Mouse (Mus musculus): ENCODE data around the gene Egflam. TPM values are rescaled to one million over a fixed set of nuclear protein-coding genes. Genes with fewer than 3 reads are reported as not detected.

Egflam gene
- polyA plus RNA-seq, 1 experiment from 2014 or later = 5.8 TPM

DNA sequence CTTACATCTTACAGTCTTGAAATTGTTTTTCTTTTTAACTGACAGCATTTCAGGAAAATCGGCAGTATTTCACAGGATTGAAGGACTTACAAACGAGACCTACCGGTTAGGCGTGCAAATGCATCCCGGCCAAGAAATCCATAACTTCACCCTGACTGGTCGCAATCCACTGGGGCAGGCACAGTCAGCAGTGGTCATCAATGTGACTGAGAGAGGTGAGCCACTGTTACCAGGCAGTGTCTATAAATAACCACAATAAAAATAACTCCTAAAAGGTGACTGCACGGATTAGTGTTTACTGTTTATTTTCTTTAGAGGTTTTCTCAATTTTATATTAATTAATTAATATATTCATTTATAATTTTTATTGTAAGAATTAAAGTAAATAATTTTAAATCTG lies 224.8 kb downstream of the Egflam start:
- no peaks in the 10 kb centered on the region for H3K9me3 ChIP-seq (ENCODE audit: control insufficient read depth, low read length)
- WGBS = 90% methylated on average over 7 of the region's 7 CpGs
- no peaks in the 10 kb centered on the region for H3K4me1 ChIP-seq (replicated peaks; ENCODE audit: control insufficient read depth, insufficient read depth, low read length)
- no peak for ATAC-seq
- H3K27me3 ChIP-seq (replicated peaks; ENCODE audit: control insufficient read depth, insufficient read depth, low read length) = no peaks in the 10 kb centered on the region
- no peak overlapping the region for H3K4me3 ChIP-seq (replicated peaks; ENCODE audit: low read length)
- no peak overlapping the region for H3K4me2 ChIP-seq (ENCODE audit: low read length)
- no peak overlapping the region for H3K27ac ChIP-seq (ENCODE audit: low read length)
- H3K9ac ChIP-seq (replicated peaks; ENCODE audit: low read depth, low read length) = no peak overlapping the region
- H3K36me3 ChIP-seq (ENCODE audit: control insufficient read depth, insufficient read depth) = no peaks in the 10 kb centered on the region

DNA sequence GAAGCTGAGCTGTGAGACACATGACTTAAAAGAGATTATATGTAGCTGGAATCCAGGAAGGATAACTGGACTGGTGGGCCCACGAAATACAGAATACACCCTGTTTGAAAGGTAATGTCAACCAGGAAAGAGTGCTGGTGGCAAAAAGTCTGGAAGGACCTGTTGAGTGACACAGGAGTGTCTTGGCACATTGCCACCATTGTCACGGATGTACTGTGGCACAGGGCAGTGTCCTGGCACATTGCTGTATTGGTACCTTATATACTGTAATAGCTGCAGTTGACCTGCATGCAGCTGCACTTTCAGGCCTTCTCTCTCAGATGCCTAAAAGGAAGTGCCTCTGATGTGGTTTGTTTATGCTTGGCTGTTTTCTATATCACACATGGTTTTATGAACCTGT lies 225.3 kb downstream of the Egflam start:
- Histone ChIP-seq H3K4me1 (replicated peaks; ENCODE audit: control insufficient read depth, insufficient read depth, low read length) (no peaks in the 10 kb centered on the region), H3K36me3 (ENCODE audit: control insufficient read depth, insufficient read depth) (no peaks in the 10 kb centered on the region), H3K27me3 (replicated peaks; ENCODE audit: control insufficient read depth, insufficient read depth, low read length) (no peaks in the 10 kb centered on the region), H3K27ac (ENCODE audit: low read length) (no peak overlapping the region), H3K4me3 (replicated peaks; ENCODE audit: low read length) (no peak overlapping the region), H3K4me2 (ENCODE audit: low read length) (no peak overlapping the region), H3K9ac (replicated peaks; ENCODE audit: low read depth, low read length) (no peak overlapping the region), H3K9me3 (ENCODE audit: control insufficient read depth, low read length) (no peaks in the 10 kb centered on the region)
- ATAC-seq = no peak
- 59% methylated on average over 2 of the region's 2 CpGs for WGBS

DNA sequence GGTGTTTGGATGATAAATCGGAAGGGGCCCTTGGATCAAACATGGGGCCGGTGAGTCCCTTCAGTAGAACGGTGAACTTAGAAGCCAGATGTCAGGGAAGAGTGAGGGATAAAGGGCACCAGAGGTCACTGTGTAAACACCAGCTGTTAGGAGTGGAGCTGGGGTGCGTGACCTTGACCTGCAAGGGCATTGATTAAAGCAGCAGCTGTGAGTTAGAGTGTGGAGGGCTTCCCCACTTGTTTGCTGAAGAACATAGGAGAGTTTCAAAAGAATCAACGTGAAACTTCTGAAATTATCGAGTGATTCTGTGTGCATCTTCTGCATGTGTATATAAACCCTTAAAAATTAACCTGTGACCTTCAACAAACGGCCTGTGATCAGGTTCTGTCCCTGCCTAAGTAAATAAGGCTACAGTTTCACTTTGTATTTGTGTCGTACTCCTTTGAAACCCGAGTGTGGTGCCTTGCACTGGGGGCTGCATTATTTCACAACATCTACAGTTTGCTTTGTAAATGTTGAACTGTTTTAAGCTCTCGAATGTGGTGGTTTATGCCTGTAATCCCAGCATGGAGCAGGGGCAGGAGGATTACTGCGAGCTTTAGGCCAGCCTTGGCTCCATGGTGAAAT lies 230.2 kb downstream of the Egflam start:
- no peak overlapping the region for H3K4me2 ChIP-seq (ENCODE audit: low read length)
- H3K27me3 ChIP-seq (replicated peaks; ENCODE audit: control insufficient read depth, insufficient read depth, low read length) = no peaks in the 10 kb centered on the region
- H3K4me3 ChIP-seq (replicated peaks; ENCODE audit: low read length) = no peak overlapping the region
- no peak for ATAC-seq
- H3K9ac ChIP-seq (replicated peaks; ENCODE audit: low read depth, low read length) = no peak overlapping the region
- H3K9me3 ChIP-seq (ENCODE audit: control insufficient read depth, low read length) = no peaks in the 10 kb centered on the region
- H3K4me1 ChIP-seq (replicated peaks; ENCODE audit: control insufficient read depth, insufficient read depth, low read length) = no peaks in the 10 kb centered on the region
- H3K27ac ChIP-seq (ENCODE audit: low read length) = no peak overlapping the region
- WGBS = 82% methylated on average over 11 of the region's 11 CpGs
- no peaks in the 10 kb centered on the region for H3K36me3 ChIP-seq (ENCODE audit: control insufficient read depth, insufficient read depth)

DNA sequence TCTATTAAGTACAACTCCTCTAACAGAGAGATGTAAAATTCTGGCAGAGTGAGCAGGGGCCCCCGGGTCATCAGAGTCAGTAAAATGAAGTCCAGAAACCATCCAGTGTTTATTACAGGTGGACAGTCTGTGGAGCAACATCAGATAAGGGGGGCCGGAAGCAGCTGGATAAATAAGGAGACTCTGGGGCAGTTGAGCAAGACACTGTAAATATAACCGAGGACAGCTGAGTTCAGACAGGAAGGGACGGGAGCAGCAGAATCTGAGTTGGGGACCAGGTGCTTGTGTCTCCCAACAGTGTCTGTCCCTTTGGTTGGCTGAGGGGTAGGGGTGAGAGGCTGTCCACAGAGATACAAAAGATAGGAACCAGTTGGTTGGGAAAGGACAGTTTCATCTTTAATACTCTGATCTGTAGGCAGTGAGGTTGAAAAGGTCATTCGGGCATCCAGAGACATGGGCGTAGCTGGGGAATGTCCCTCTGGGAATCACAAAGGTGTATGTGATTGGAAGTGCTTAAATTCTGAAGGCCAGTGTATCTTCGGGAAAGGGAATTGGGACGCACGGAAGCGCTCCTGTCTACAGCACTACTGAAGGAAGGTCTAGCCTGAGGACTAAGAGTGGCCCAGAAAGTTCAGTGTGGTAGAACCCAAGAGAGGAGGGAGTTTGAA lies 230.8 kb downstream of the Egflam start:
- no peak overlapping the region for H3K4me2 ChIP-seq (ENCODE audit: low read length)
- no peak overlapping the region for H3K9ac ChIP-seq (replicated peaks; ENCODE audit: low read depth, low read length)
- H3K27me3 ChIP-seq (replicated peaks; ENCODE audit: control insufficient read depth, insufficient read depth, low read length) = no peaks in the 10 kb centered on the region
- no peaks in the 10 kb centered on the region for H3K36me3 ChIP-seq (ENCODE audit: control insufficient read depth, insufficient read depth)
- H3K9me3 ChIP-seq (ENCODE audit: control insufficient read depth, low read length) = no peaks in the 10 kb centered on the region
- 95% methylated on average over 10 of the region's 10 CpGs for WGBS
- no peak overlapping the region for H3K27ac ChIP-seq (ENCODE audit: low read length)
- H3K4me1 ChIP-seq (replicated peaks; ENCODE audit: control insufficient read depth, insufficient read depth, low read length) = no peaks in the 10 kb centered on the region
- no peak overlapping the region for H3K4me3 ChIP-seq (replicated peaks; ENCODE audit: low read length)
- ATAC-seq = no peak

DNA sequence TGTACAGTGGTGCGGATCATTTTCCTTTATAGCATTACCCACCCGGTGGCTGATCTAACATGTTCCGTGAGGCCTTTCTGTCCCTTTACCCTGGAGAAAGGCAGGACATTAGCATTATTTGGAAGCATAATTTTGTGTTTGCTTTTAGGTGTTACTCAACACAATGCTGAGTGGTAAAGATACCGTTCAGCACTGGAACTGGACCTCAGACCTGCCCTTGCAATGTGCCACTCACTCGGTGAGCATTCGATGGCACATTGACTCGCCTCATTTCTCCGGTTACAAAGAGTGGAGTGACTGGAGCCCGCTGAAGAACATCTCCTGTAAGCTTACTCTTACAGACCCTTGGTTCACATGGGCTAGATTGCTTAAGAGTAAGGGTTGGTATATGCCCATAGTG lies 231.5 kb downstream of the Egflam start:
- no peak overlapping the region for H3K4me3 ChIP-seq (replicated peaks; ENCODE audit: low read length)
- no peaks in the 10 kb centered on the region for H3K27me3 ChIP-seq (replicated peaks; ENCODE audit: control insufficient read depth, insufficient read depth, low read length)
- ATAC-seq = no peak
- no peaks in the 10 kb centered on the region for H3K4me1 ChIP-seq (replicated peaks; ENCODE audit: control insufficient read depth, insufficient read depth, low read length)
- no peaks in the 10 kb centered on the region for H3K36me3 ChIP-seq (ENCODE audit: control insufficient read depth, insufficient read depth)
- H3K9ac ChIP-seq (replicated peaks; ENCODE audit: low read depth, low read length) = no peak overlapping the region
- H3K4me2 ChIP-seq (ENCODE audit: low read length) = no peak overlapping the region
- H3K27ac ChIP-seq (ENCODE audit: low read length) = no peak overlapping the region
- H3K9me3 ChIP-seq (ENCODE audit: control insufficient read depth, low read length) = no peaks in the 10 kb centered on the region
- WGBS = 96% methylated on average over 9 of the region's 9 CpGs

DNA sequence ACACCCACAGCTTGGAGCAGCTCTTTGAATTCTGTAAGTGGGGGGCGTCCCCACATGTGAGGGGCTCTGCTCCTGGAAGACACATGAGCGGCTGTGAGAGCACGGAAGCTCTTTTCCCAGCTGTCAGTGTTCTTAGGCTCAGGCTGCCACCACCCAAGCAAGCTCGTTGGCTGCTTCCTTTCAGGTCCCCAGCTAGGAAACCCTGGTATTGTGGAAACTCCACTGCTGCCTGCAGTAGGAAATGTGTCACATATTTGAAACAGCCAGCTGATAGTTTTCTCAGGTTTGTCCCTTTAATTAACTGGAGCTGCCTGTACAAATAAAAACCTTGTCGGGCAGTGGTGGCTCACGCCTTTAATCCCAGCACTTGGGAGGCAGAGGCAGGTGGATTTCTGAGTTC lies 234.3 kb downstream of the Egflam start:
- Histone ChIP-seq H3K36me3 (ENCODE audit: control insufficient read depth, insufficient read depth) (no peaks in the 10 kb centered on the region), H3K4me2 (ENCODE audit: low read length) (no peak overlapping the region), H3K9me3 (ENCODE audit: control insufficient read depth, low read length) (no peaks in the 10 kb centered on the region), H3K9ac (replicated peaks; ENCODE audit: low read depth, low read length) (no peak overlapping the region), H3K27ac (ENCODE audit: low read length) (no peak overlapping the region), H3K4me1 (replicated peaks; ENCODE audit: control insufficient read depth, insufficient read depth, low read length) (no peaks in the 10 kb centered on the region), H3K4me3 (replicated peaks; ENCODE audit: low read length) (no peak overlapping the region), H3K27me3 (replicated peaks; ENCODE audit: control insufficient read depth, insufficient read depth, low read length) (no peaks in the 10 kb centered on the region)
- 52% methylated on average over 6 of the region's 6 CpGs for WGBS
- peak; percentile 18; the same call in 1 of the 2 replicates for ATAC-seq

DNA sequence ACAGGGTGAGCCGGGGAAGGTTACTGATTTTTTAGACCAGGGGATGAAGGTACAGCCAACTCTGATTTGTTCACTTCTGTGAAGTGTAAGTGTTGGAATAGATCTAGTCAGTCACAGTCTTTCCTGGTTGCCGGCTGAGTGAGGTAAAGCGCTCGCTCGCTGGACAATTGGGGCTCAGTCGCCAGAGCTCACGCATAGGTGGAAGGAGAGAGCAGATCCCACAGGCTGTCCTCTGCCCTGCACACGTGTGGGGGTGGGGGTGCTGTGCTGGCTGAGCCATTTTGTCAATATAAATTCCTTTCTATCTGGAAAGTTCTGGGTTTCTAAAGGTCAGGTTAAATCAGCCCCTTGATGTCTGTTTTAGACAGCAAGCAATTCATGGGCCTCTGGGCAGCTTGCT lies 237.9 kb downstream of the Egflam start:
- Histone ChIP-seq H3K36me3 (ENCODE audit: control insufficient read depth, insufficient read depth) (no peaks in the 10 kb centered on the region), H3K4me3 (replicated peaks; ENCODE audit: low read length) (no peak overlapping the region), H3K4me2 (ENCODE audit: low read length) (no peak overlapping the region), H3K4me1 (replicated peaks; ENCODE audit: control insufficient read depth, insufficient read depth, low read length) (no peaks in the 10 kb centered on the region), H3K27ac (ENCODE audit: low read length) (no peak overlapping the region), H3K27me3 (replicated peaks; ENCODE audit: control insufficient read depth, insufficient read depth, low read length) (no peaks in the 10 kb centered on the region), H3K9ac (replicated peaks; ENCODE audit: low read depth, low read length) (no peak overlapping the region), H3K9me3 (ENCODE audit: control insufficient read depth, low read length) (no peaks in the 10 kb centered on the region)
- ATAC-seq = no peak
- 83% methylated on average over 8 of the region's 8 CpGs for WGBS

DNA sequence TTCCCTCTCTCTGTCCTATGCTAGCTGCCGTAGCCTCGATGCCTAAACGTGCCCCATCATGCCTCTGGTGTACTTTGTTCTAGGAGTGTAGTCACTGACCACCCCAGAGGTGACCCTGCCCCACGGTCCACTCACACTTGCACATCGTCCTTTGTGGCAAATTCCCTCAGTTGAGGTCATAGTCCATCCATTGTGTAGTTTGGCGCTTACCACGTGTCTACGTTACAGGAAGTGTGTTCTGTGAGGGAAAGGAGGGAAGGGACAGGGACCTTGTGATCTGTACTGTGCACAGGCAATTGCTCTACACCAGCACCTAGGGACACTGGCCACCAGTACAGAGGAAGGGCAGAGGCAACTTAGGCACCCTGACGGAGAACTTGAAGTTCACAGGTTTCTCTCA lies 238.3 kb downstream of the Egflam start:
- Histone ChIP-seq H3K27me3 (replicated peaks; ENCODE audit: control insufficient read depth, insufficient read depth, low read length) (no peaks in the 10 kb centered on the region), H3K4me2 (ENCODE audit: low read length) (no peak overlapping the region), H3K9ac (replicated peaks; ENCODE audit: low read depth, low read length) (no peak overlapping the region), H3K9me3 (ENCODE audit: control insufficient read depth, low read length) (no peaks in the 10 kb centered on the region), H3K4me1 (replicated peaks; ENCODE audit: control insufficient read depth, insufficient read depth, low read length) (0 out of 2 replicates have a peak, but pooled peaks cover under 1% of the 10 kb centered on the region), H3K4me3 (replicated peaks; ENCODE audit: low read length) (no peak overlapping the region), H3K36me3 (ENCODE audit: control insufficient read depth, insufficient read depth) (no peaks in the 10 kb centered on the region), H3K27ac (ENCODE audit: low read length) (no peak overlapping the region)
- 88% methylated on average over 9 of the region's 9 CpGs for WGBS
- no peak for ATAC-seq

DNA sequence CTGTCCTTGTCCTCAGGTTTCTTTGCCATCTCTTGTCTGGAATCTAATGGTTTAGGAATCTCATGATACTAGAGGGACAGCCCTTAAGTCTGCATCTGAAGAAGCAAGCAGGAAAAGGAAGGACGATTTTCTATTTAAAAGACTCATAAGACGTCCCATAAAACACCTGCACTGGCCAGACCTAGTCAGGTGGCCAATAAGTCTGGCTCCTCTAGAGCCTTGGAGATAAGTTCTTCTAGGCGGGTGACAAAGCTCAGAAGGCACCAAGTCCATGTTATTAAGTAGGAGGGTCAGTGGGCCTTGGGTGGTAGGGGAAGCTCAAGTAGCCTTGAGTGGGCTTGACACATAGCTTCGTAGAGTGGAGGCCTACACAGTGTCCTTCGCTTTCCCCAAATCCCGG lies 240.5 kb downstream of the Egflam start:
- Histone ChIP-seq H3K27ac (ENCODE audit: low read length) (no peak overlapping the region), H3K4me3 (replicated peaks; ENCODE audit: low read length) (no peak overlapping the region), H3K4me1 (replicated peaks; ENCODE audit: control insufficient read depth, insufficient read depth, low read length) (0 out of 2 replicates have a peak, but pooled peaks cover 3% of the 10 kb centered on the region), H3K36me3 (ENCODE audit: control insufficient read depth, insufficient read depth) (no peaks in the 10 kb centered on the region), H3K9ac (replicated peaks; ENCODE audit: low read depth, low read length) (no peak overlapping the region), H3K9me3 (ENCODE audit: control insufficient read depth, low read length) (no peaks in the 10 kb centered on the region), H3K27me3 (replicated peaks; ENCODE audit: control insufficient read depth, insufficient read depth, low read length) (no peaks in the 10 kb centered on the region), H3K4me2 (ENCODE audit: low read length) (no peak overlapping the region)
- ATAC-seq = no peak
- 92% methylated on average over 6 of the region's 6 CpGs for WGBS
